Mouse (Mus musculus) testis, postnatal 14 days (tissue): ENCODE measurements around the gene Fam205a2.
"Not testable (repeated sequence)": the region's sequence is repeated elsewhere in the genome, so short reads cannot be mapped to it uniquely, and the experiment has no call there.

ENCODE experiments used
- DNase-seq: peaks from one replicate; pipeline ENCODE4 v3.0.0; 2021; ENCODE audit warnings: low spot score

Fam205a2 gene

GRCm38 (mm10) chr4:42528075-42528474, at the start of gene Fam205a2:
Gene Fam205a2 (minus strand): TSS chr4:42528175.
- DNase-seq, result not testable (repeated sequence)
